Mouse (Mus musculus) forebrain, embryonic 10.5 days (tissue): Measurements from ENCODE around the gene Pigw. TPM values are rescaled to one million over a fixed set of nuclear protein-coding genes. Genes with fewer than 3 reads are reported as not detected.

Experiments
- DNase-seq: peaks from one replicate; pipeline ENCODE4 v3.0.0-alpha.2; 2017; ENCODE audit warnings: low spot score; ENCODE audit errors: extremely low spot score
- H3K27ac ChIP-seq: fragments of 300-500 bp; sonication (generic); 2 replicates; pipeline ENCODE4 v1.5.1; 2016; ENCODE audit warnings: mild to moderate bottlenecking
- H3K27me3 ChIP-seq: fragments of 300-500 bp; sonication (generic); 2 replicates; pipeline ENCODE4 v1.6.1; 2016; ENCODE audit warnings: mild to moderate bottlenecking; ENCODE audit not compliant: poor library complexity, severe bottlenecking
- H3K36me3 ChIP-seq: fragments of 300-500 bp; sonication (generic); replicated peaks from 2 replicates; pipeline ENCODE4 v1.6.1; 2016; ENCODE audit warnings: mild to moderate bottlenecking, moderate library complexity
- H3K4me1 ChIP-seq: fragments of 300-500 bp; sonication (generic); 2 replicates; pipeline ENCODE4 v1.6.1; 2016
- H3K4me3 ChIP-seq: fragments of 300-500 bp; sonication (generic); 2 replicates; pipeline ENCODE4 v1.5.1; 2016; ENCODE audit warnings: mild to moderate bottlenecking, moderate library complexity
- H3K9me3 ChIP-seq: fragments of 300-500 bp; sonication (generic); 2 replicates; pipeline ENCODE4 v1.6.1; 2016; ENCODE audit warnings: mild to moderate bottlenecking, moderate library complexity
- WGBS: fragments of 180-500 bp; shearing (Covaris S2); methylation state at CpG from one replicate; pipeline ENCODE4 v1.1.7; 2016; 5-methylcytosine and 5-hydroxymethylcytosine counted together
- microRNA-seq: library from miRNA; unstranded; fragments of <30 nt; microRNA quantifications from one replicate; pipeline ENCODE4, GENCODE M21; 2017
- polyA plus RNA-seq: library from polyadenylated mRNA; unstranded; fragments of >200 nt; fragmentation: Nextera tagmentation; extraction: Ambion mirVana; gene quantifications from 2 replicates; pipeline ENCODE4 v1.2.1, GENCODE M21; 2016

The Pigw gene
- polyA plus RNA-seq, 1 experiment from 2014 or later = 3.5 TPM

- peak; percentile 86 for DNase-seq
- H3K36me3 ChIP-seq = peaks cover 42% of the 10 kb centered on the region
- H3K9me3 ChIP-seq = no peaks in the 10 kb centered on the region
- H3K27ac ChIP-seq = peak within 1 kb of the TSS; percentile 83
- peaks cover 22% of the 10 kb centered on the region for H3K4me1 ChIP-seq
- peak within 1 kb of the TSS; percentile 86 for H3K4me3 ChIP-seq
- WGBS = under 1% methylated on average over 62 of the region's 62 CpGs
- no peaks in the 10 kb centered on the region for H3K27me3 ChIP-seq
Observed at GRCm38 (mm10) chr11:84828516-84829399, 51.3 kb downstream of the Pigw start, which contains the start of gene Dhrs11. Dhrs11 (minus strand) TSS chr11:84828994.

- 49% methylated on average over 3 of the region's 3 CpGs for WGBS
- no peaks in the 10 kb centered on the region for H3K27me3 ChIP-seq
- peaks cover 28% of the 10 kb centered on the region for H3K4me1 ChIP-seq
- H3K36me3 ChIP-seq = peaks cover 37% of the 10 kb centered on the region
- peak overlapping the region; percentile 86 for H3K4me3 ChIP-seq
- DNase-seq = no peak
- peak overlapping the region; percentile 83 for H3K27ac ChIP-seq
- no peaks in the 10 kb centered on the region for H3K9me3 ChIP-seq
Observed at GRCm38 (mm10) chr11:84827901-84828503, 52.1 kb downstream of the Pigw start.

GRCm38 (mm10) chr11:84827492-84827891, 52.6 kb downstream of the Pigw start:
- no peak for DNase-seq
- H3K36me3 ChIP-seq = peaks cover 33% of the 10 kb centered on the region
- no peaks in the 10 kb centered on the region for H3K27me3 ChIP-seq
- H3K4me3 ChIP-seq = peak overlapping the region; percentile 86
- peaks cover 28% of the 10 kb centered on the region for H3K4me1 ChIP-seq
- H3K9me3 ChIP-seq = no peaks in the 10 kb centered on the region
- H3K27ac ChIP-seq = no peak overlapping the region

Small RNA genes within 50 kb of the gene (microRNA-seq; reads per million reads assigned to microRNA genes)
- not detected for gene Gm23564

Other genes with a start within 250 kb of the Pigw start
- gene Mrm1, start 60.8 kb downstream of the Pigw start, polyA plus RNA-seq = 12.3 and 14.9 TPM in 2 replicates
- 13.4 and 16.9 TPM in 2 replicates for gene Dhrs11, start 51.3 kb downstream of the Pigw start, polyA plus RNA-seq
- 52.3 and 52.4 TPM in 2 replicates for gene Ggnbp2, start 9.5 kb downstream of the Pigw start, polyA plus RNA-seq
- 11.0 and 12.3 TPM in 2 replicates for gene Myo19, start 137 bp downstream of the Pigw start, polyA plus RNA-seq
- 97.6 and 99.8 TPM in 2 replicates for gene Znhit3, start 36.1 kb upstream of the Pigw start, polyA plus RNA-seq
- gene Car4, start 77.5 kb upstream of the Pigw start, polyA plus RNA-seq = 3.7 and 3.8 TPM in 2 replicates